Mouse (Mus musculus) CD8-positive naive resting alpha-beta T cell, adult 57 days (primary cell): ENCODE measurements around the gene Kazald1. TPM values are rescaled to one million over a fixed set of nuclear protein-coding genes. Genes with fewer than 3 reads are reported as not detected.

Experiments
- total RNA-seq: library from RNA; stranded (reverse); gene quantifications from one replicate; pipeline ENCODE4 v1.2.4, GENCODE M21; 2023

Kazald1 gene
- not detected for total RNA-seq

DNA sequence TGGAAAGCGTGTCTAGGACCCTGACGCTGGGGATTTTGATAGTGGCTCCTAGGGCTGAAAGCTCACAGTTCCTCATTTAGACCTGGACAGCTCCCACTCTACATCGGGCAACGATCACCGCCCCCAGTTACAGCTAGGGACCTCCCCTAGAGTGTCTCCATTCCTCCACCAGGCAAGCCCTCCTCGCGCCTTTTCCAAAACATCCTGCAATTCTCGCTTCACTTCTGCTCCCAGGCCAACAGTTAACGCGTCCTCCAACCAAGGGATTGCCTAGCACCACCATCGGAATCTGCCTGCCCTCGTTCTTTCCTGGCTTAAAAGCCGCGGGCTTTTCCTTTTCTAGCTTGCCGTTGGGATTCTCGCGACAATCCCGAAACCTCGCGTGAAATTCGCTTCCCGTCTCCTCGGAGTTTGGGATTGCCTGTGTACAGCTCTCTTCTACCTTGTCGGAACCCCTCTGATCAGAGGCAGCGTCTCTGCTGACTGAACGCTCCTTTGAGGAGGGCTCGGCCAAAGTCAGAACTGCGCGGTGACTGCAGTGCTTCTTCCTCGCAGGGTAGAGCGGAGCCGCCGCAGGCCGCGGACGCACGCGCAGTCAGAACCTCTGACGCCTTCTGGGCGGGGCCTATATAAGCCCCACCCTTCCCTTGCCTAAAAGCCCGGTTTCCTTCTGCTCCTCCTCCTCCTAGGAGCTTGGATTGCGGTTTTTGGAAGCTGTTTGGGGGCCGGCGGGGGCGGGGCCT is at the start of gene Kazald1:
TSS of gene Kazald1 (plus strand) at position 662 of the 743 bp plus-strand sequence.

DNA sequence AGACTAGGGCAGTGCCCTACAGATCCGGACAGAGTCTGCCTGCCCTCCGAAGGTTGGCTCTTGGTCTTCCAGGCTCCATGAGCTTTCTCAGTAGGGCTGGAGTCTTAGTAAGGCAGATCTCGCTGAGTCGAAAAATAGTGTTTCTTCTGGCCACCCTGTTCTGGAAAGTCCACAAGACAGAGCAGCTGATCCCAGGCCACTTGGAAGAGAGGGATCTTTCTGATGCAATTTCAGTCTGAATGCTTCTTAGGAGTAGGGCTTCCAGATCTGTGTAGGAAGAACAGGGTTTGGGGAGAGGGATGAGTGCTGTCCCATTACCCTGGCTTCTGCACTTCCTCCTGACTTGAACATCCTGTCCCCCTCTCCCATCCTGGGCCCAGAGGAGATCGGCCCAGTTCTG is 29.4 kb upstream of the Kazald1 start, which contains the start of gene Pdzd7:
TSS of gene Pdzd7 (minus strand) at position 67 of the 400 bp plus-strand sequence.

DNA sequence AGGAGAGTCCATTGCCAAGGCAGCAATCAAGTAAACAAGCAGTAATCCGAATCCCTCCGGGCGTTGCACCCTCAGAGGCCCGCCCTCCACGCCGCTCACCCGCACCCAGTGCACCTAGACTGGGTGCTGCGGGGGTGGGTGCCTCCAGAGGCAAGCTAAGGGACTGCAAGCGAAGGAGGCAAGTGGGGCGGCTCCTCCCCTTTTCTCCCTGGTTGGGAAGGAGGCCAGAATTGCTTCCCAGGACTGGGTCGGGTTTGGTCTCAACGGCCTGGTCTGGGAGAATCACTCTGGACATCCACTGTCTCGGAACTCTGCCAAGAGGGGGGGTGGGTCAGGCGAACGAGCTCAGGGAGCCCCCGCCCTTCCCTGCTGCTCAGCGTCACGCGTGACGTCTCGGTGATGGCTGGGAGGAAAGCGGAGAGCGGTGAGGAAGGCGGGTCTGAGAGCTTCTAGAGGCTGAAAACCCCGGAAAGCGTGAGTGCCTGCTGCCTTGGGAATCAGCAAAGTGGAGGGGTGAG is 27.6 kb upstream of the Kazald1 start, which contains the start of gene Sfxn3:
TSS of gene Sfxn3 (plus strand) at position 87 of the 518 bp plus-strand sequence.

Other genes with a start within 250 kb of the Kazald1 start
- 39.5 TPM for gene Slf2, start 144.1 kb upstream of the Kazald1 start, total RNA-seq
- gene Sema4g, start 86.1 kb upstream of the Kazald1 start, total RNA-seq = 1.5 TPM
- gene Twnk, start 69.6 kb upstream of the Kazald1 start, total RNA-seq = 12.6 TPM
- 25.2 TPM for gene Mrpl43, start 68.8 kb upstream of the Kazald1 start, total RNA-seq
- 3.2 TPM for gene Lzts2, start 60.8 kb upstream of the Kazald1 start, total RNA-seq
- gene Pdzd7, start 29.5 kb upstream of the Kazald1 start, total RNA-seq = not detected
- 67.0 TPM for gene Sfxn3, start 27.7 kb upstream of the Kazald1 start, total RNA-seq
- not detected for gene Tlx1, start 75.4 kb downstream of the Kazald1 start, total RNA-seq
- gene Lbx1, start 160.6 kb downstream of the Kazald1 start, total RNA-seq = not detected